Mouse (Mus musculus): ENCODE results near the gene Tomm6. TPM values are rescaled to one million over a fixed set of nuclear protein-coding genes. Genes with fewer than 3 reads are reported as not detected.

The Tomm6 gene
- total and polyA plus RNA-seq, 3 experiments = 66.5 to 577 TPM; not detected in 1

- Histone ChIP-seq H3K79me2 (ENCODE audit: control insufficient read depth, insufficient read depth, low read length, poor library complexity) (peaks cover 11% of the 10 kb centered on the region), H3K4me1 (ENCODE audit: control insufficient read depth in 1 of 2, insufficient read depth in 2 of 2, low read length in 2 of 2) (peaks cover 0 to 15% of the 10 kb centered on the region in 2 experiments; a peak in 3 of 4 replicates), H3K9ac (ENCODE audit: control insufficient read depth, low read depth, low read length, poor library complexity, severe bottlenecking) (no peak overlapping the region), H3K9me3 (replicated peaks; ENCODE audit: insufficient read depth, low read length) (no peaks in the 10 kb centered on the region), H3K27ac (ENCODE audit: control insufficient read depth, low read depth, low read length) (no peak overlapping the region), H3K4me3 (ENCODE audit: control insufficient read depth in 1 of 2, insufficient read depth in 1 of 2, low read depth in 2 of 2, low read length in 2 of 2) (no peak overlapping the region), H3K36me3 (ENCODE audit: control insufficient read depth in 1 of 2, insufficient read depth in 2 of 2, low read length in 2 of 2) (peaks cover 0 to 5% of the 10 kb centered on the region in 2 experiments; a peak in 2 of 4 replicates), H3K27me3 (ENCODE audit: control insufficient read depth in 1 of 2, insufficient read depth in 2 of 2, low read length in 2 of 2) (no peaks in the 10 kb centered on the region)
- no peak for DNase-seq (ENCODE audit: low read depth, low spot score)
- TF ChIP-seq TAL1 (IDR thresholded peaks at IDR 0.05; ENCODE audit: low read length) = no peak
- no peak for TF ChIP-seq MXI1 (IDR thresholded peaks at IDR 0.05; ENCODE audit: low read depth, low read length)
- no peak for TF ChIP-seq MAZ (IDR thresholded peaks at IDR 0.05; ENCODE audit: low read depth, low read length)
- TF ChIP-seq MEF2A (IDR thresholded peaks at IDR 0.05; ENCODE audit: extremely low read depth, insufficient replicate concordance, low read depth, low read length, poor library complexity, severe bottlenecking) = no peak
- no peak for TF ChIP-seq SMC3 (IDR thresholded peaks at IDR 0.05; ENCODE audit: low read depth, low read length)
- TF ChIP-seq ZC3H11A (IDR thresholded peaks at IDR 0.05; ENCODE audit: low read depth, low read length) = no peak
- TF ChIP-seq UBTF (IDR thresholded peaks at IDR 0.05; ENCODE audit: borderline replicate concordance, insufficient read depth, low read depth, low read length) = no peak
- TF ChIP-seq TCF12 (IDR thresholded peaks at IDR 0.05; ENCODE audit: low read depth, low read length) = no peak
- no peak for TF ChIP-seq USF1 (IDR thresholded peaks at IDR 0.05; ENCODE audit: low read depth, low read length)
- no peak for TF ChIP-seq E2F4 (IDR thresholded peaks at IDR 0.05; ENCODE audit: borderline replicate concordance, low read depth, low read length)
- no peak for TF ChIP-seq JUND (IDR thresholded peaks at IDR 0.05; ENCODE audit: low read depth, low read length)
- TF ChIP-seq RAD21 (IDR thresholded peaks at IDR 0.05; ENCODE audit: low read depth, low read length) = no peak
These were observed 3.5 kb upstream of the Tomm6 start for GRCm38 (mm10) chr17:47691650-47692049.

GRCm38 (mm10) chr17:47689894-47690293 lies 1.7 kb upstream of the Tomm6 start:
- Histone ChIP-seq H3K4me3 (ENCODE audit: control insufficient read depth in 1 of 2, insufficient read depth in 1 of 2, low read depth in 2 of 2, low read length in 2 of 2) (no peak overlapping the region), H3K9me3 (replicated peaks; ENCODE audit: insufficient read depth, low read length) (no peaks in the 10 kb centered on the region), H3K27ac (ENCODE audit: control insufficient read depth, low read depth, low read length) (no peak overlapping the region), H3K4me1 (ENCODE audit: control insufficient read depth in 1 of 2, insufficient read depth in 2 of 2, low read length in 2 of 2) (peaks cover 0 to 10% of the 10 kb centered on the region in 2 experiments; a peak in 3 of 4 replicates), H3K27me3 (ENCODE audit: control insufficient read depth in 1 of 2, insufficient read depth in 2 of 2, low read length in 2 of 2) (no peaks in the 10 kb centered on the region), H3K9ac (ENCODE audit: control insufficient read depth, low read depth, low read length, poor library complexity, severe bottlenecking) (no peak overlapping the region), H3K79me2 (ENCODE audit: control insufficient read depth, insufficient read depth, low read length, poor library complexity) (peaks cover 15% of the 10 kb centered on the region), H3K36me3 (ENCODE audit: control insufficient read depth in 1 of 2, insufficient read depth in 2 of 2, low read length in 2 of 2) (peaks cover 1 to 4% of the 10 kb centered on the region in 2 experiments)
- no peak for DNase-seq (ENCODE audit: low read depth, low spot score)
- TF ChIP-seq SMC3 (IDR thresholded peaks at IDR 0.05; ENCODE audit: low read depth, low read length) = no peak
- no peak for TF ChIP-seq HCFC1 (IDR thresholded peaks at IDR 0.05; ENCODE audit: low read depth, low read length)
- no peak for TF ChIP-seq CHD2 (IDR thresholded peaks at IDR 0.05; ENCODE audit: low read length)
